Mouse (Mus musculus) B cell, adult 2 months (primary cell): ENCODE data around the gene Olfr1413.

Experiments
- DNase-seq, 2 experiments: peaks; one replicate each; pipeline ENCODE4 v3.0.0; 2022

The Olfr1413 gene

DNA sequence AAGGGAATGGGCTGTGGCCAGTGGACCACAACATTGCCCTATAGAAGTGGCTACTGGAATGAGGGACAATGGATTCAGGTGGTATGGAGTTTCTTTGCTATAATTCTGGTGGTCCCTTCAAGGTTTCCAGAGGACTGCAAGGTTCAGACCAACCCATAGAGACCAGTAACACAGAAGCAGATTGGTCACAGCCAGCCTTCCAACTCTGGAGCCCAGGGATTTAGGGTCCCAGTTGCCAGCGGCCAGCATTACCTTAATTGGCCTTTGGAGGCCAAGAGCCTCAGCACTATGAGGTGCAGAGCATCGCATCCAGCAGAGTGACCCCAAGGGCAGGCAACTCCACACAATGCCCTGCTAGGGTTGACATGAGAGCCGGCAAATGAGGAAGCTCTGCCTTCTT lies at the start of gene Olfr1413:
TSS of gene Olfr1413 (plus strand) at position 301 of the 400 bp plus-strand sequence.
- DNase-seq, result no peak

DNA sequence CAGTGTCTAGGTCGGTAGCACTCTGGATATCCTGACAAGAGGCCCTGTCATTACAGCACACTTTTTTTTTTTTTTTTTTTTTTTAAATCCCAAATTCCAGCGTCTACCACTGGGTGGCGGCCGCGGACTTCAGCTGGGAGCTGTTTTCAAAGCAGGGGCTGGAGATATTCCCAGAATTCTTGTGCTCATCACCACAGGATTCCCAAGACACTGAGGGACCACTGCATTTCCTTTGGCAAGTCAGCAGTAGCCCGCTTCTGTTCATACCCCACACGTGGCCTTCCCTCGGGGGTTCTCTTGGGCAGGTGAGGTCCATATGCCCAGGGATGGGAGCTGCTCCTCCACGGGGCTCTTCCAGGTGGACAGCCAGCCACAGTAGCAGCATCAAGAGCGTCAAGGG lies 49.7 kb upstream of the Olfr1413 start:
- DNase-seq, result no peak

DNA sequence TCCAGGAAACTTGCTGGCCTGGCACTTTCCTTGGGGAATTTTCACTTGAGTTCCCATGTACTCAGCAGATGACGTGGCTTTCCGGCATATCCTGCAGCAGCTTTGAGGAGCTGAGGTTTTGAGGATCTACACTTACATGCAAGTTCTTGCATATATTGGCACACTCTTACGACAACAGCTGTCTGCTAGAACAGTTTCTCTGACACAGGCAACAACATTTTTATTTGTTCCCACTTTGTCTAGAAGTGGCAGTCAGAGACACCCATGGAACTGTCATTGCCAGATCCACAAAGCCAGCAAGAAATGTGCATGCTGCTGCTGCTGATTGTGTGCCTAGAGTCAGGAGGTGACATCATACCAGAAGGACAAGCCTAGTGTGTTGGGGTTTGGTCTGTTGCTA lies 47.4 kb upstream of the Olfr1413 start:
- no peak for DNase-seq

DNA sequence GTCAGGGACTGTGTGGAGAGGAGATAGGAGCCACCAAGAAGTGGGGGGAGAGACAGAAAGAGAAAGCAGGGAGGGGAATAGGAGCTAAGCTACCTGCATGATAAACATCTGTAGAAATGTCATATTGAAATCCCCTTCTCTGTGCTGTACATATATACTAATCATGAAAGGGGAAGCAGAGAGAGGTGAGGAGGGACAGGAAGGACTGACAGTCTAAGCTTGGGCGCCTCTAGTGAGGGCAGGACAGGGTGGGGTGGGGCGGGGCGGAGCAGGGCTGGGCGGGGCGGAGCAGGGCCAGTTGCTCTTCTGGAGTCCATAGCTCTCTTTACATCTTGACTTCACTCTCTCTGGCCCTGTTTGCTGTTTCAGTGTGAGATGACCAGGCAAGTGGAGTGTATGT lies 34.1 kb upstream of the Olfr1413 start:
- no peak for DNase-seq

DNA sequence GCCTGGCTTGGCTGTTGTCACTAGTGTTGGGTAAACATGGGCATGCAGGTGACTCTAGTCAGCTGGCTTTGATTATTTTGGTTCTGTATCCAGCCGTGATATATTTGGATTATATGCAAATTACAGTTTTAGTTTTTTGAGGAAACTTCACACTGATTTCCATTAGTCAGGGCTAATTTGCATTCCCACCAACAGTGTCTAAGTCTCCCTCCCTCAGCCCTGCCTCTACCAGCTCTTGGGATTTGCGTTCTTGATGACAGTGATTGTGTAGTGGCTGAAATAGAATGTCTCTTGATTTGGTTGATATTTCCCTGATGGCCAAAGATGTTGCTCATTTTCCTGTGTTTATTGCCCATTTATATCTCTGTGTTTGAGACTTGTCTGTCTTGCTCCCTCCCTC lies 32.1 kb upstream of the Olfr1413 start:
- DNase-seq, result no peak

DNA sequence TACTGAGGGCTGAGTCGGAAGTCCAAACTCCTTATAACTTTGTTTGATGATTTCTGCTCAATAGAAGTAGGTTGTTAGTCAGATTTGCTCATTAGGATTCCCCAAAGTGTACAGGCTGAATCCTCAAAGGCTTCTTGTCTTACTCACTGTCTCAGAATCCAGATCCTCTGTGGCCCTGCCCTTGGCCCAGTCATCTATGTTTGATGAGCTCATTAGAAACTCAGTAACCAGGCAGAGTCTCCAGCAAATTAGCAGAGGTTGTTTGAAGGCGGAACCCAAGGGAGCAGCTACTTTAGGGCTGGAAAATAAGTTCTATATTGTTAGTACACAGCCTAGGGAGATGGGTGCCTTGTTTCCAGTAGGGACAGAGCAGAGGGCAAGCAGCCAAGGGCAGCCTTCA lies 25.2 kb upstream of the Olfr1413 start:
- DNase-seq, result no peak

DNA sequence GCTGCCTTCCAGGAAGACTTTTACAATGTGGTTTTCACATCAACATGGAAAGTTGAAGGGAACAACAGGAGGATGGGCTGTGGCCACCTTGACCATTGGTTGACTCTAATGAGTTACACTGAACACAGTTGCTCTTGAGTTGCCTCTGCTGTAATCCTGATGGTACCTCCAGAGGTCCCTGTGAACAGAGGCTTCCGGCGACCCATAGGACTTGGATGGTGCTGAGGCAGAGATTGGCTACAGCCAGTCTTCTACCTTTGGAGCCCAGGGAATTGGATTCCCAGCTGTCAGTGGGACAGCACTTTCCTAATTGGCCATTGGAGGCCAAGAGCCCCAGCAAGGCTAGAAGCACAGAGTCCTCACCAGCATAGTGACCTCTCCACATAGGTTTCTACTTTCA lies 14.4 kb downstream of the Olfr1413 start, which contains the start of gene Olfr1412:
TSS of gene Olfr1412 (plus strand) at position 301 of the 400 bp plus-strand sequence.
- DNase-seq, result no peak

DNA sequence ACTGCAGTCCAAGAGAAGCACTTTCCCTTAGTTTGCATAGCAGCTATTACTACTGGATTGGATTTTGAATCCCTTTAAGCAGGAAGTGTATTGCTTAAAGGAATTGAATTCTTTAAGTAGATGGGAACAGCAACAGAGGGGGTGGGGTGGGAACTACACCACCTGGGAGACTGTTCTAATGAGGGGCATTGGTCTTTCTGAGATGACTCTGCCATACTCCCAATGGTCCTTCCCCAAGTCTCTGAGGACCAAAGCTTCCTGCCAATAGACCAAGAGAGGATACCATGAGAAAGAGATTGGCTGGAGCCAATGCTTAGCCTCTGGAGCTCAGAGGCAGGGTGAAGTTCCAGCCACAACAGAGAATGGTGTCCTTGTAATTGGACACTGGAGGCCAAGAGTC lies 23.0 kb downstream of the Olfr1413 start, which contains the start of gene Olfr1411:
TSS of gene Olfr1411 (plus strand) at position 301 of the 400 bp plus-strand sequence.
- no peak for DNase-seq

DNA sequence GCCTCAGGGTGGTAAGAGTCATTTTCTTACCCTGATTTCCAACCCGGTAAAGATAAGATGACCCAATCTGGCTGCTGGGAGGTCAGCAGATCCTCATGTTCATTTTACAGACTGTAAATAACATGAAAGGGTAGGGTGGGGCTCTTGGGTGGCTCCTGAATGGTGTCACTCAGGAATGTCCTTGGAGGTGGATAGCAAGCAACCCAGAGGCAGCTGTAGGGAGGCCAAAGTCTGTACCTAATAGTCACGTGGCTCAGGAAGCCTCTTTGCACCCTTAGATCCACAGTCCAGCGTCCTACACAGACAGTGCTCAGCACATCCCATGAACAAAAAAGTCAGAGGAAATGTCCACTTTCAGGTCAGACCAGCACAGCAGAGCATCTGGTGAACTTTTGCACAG lies 24.9 kb downstream of the Olfr1413 start:
- no peak for DNase-seq

DNA sequence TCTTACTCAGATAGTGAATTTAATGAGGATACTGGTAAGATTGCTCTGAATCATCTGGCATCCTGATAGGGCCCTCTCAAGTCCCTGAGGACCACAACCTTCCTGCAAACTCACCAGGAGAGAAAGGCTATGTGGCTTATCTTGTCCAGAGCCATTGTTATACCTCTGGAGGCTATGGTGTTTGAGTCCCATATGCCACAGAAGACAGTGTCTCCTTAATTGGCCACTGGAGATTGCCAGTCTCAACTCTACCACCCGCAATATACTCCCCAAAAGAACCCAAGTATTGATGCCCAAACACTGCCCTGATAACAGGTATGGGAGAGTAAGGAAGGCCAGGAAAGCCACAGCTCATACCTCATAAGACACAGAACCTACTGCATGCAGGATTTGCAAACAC lies 34.4 kb downstream of the Olfr1413 start, which contains the start of gene Olfr1410:
TSS of gene Olfr1410 (plus strand) at position 301 of the 400 bp plus-strand sequence.
- DNase-seq, result no peak

DNA sequence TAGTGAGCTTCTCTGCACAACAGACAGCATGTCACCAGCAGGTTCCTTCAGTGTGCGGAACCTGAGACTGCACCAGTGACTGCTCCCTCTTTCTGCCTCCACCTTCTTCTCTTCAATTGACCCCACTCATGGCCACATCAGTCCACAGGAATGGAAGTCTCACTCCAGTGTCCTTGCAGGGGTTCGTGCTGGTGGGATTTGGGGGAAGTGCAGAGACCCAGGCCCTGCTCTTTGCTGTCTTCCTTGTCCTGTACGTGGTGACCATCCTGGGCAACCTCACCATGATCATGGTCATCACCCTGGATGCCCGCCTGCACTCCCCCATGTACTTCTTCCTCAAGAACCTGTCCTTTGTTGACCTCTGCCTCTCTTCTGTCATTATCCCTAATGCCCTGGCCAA lies 36.6 kb downstream of the Olfr1413 start:
- no peak for DNase-seq

DNA sequence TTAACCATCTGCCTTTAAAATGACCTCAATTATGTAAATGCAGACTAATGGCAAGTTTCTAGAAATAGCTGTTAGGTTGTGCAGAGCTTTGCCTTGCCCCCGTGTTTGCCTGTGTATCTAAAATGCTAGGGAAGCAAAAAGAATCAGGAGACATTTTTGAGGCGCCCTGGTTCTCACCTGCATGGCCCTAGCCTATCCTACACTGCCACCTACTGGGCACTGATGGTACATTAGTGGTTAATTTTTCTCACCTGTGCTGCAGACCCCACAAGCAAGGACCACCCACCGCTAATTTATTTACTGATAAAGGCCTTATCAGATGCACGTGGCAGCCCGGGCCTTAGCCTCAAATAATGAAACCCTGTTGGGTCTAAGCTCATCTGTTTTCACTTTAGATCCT lies 39.9 kb downstream of the Olfr1413 start:
- DNase-seq, result peak; percentile 74 to 76

DNA sequence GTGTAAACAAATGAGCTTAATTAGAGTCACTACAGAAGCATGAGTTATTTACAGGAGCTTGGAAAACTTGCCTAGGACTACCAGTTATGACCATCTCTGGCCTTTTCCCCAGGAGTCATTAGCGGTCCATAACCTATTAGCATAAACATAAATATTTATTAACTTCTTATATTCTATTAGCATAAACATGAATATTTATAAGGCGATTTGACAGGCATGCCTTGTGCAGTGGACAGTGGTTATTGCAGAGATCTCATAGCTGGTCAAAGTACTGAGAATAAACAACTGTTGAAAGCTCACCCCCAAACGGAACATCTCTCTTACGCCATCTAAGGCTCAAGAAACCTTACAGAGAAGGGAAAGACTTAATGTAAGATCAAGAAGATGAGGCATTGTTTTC lies 42.1 kb downstream of the Olfr1413 start:
- no peak for DNase-seq

DNA sequence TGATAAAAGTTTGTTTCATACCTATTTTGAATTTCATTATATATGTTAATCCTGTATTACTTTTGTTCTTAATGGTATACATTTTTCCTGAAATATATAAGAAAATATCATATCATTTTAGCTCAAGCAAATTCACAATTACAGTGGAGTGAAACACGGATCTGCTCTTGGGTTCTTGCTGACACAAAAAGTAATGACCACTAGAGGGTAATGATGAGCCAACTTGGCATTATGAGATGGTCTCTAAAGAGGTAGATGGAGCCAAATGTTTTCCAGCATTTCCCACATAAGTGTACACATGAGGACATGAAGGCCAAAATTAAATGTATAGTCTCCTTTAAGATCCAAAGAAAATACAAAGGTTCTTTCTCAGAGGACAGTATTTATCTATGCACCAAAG lies 43.4 kb downstream of the Olfr1413 start:
- DNase-seq, result no peak

DNA sequence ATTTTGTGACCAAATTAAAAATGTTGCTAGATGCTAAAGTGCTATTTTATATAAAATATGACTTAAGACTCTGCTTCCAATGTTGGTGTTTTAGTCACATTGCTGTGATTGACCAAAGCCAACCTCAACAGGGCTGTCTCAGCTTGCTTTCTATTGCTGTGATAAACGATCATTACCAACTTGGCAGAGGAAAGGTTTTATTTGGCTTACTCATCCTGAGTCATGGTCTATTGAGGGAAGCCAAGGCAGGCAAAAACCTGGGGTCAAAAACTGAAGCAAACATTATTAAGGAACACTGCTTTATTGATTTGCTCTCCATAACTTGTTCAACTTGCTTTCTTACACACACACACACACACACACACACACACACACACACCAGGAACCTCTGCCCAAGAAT lies 44.9 kb downstream of the Olfr1413 start:
- no peak for DNase-seq

DNA sequence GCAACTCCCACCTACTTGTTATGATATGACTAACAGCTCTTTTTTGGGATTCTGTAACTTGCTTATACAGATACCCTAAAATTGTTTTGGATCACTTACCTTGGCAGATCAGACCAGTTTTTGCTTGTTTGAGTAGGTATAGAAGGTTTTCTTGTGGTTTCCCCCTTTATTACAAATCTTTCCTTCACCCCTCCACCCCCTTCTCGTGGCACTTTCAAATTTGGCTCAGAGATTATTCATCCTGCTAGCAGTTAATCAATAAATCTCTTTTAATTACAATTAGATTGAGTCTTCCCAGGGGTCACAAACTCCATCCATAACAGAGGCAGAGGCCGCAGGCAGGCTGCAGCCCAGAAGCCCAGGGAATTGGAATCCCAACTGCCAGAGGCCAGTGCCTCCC lies 46.4 kb downstream of the Olfr1413 start, which contains the start of gene Olfr12:
TSS of gene Olfr12 (plus strand) at position 301 of the 400 bp plus-strand sequence.
- DNase-seq, result no peak

DNA sequence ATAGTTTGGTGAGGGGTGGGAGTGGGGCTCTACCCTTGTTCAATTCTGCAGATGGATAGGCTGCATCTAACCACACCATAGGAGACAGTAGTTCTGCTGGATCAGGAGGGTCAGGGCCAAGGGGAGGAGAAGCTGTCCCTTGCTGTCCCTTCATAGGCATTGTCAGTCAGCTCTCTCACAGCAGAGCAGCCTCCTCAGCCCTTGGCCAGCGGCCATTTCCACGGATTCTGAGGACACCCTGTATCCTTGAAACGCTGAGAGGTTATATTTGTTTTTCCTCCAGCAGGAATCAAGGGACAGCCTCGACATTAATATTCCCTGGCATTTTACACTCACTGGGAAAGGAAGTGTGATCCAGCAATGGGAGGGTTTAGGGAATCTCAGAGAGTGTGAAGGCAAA lies 47.2 kb downstream of the Olfr1413 start:
- no peak for DNase-seq
